Mouse (Mus musculus): ENCODE data around the gene Scgb2b24. TPM values are rescaled to one million over a fixed set of nuclear protein-coding genes. Genes with fewer than 3 reads are reported as not detected.

Scgb2b24 gene
- polyA plus RNA-seq (2014; fragmentation: Nextera tagmentation; extraction: Ambion mirVana), result not detected in 2 replicates

- no peak for ATAC-seq (ENCODE audit: insufficient number of reproducible peaks, low FRiP score, low TSS enrichment, low read depth)
- peaks cover 44% of the 10 kb centered on the region for H3K9me3 ChIP-seq (ENCODE audit: control insufficient read depth, low read length)
- 77% methylated on average over 2 of the region's 2 CpGs for WGBS
Measured at GRCm38 (mm10) chr7:33739212-33739611, at the start of gene Scgb2b24. Gene Scgb2b24 (minus strand): TSS chr7:33739312.

GRCm38 (mm10) chr7:33743499-33743898, 4.4 kb upstream of the Scgb2b24 start, which contains the start of gene Scgb1b24:
Gene Scgb1b24 (plus strand): TSS chr7:33743799.
- H3K9ac ChIP-seq (ENCODE audit: low read length), result no peak within 1 kb of the TSS
- H3K27me3 ChIP-seq (ENCODE audit: control insufficient read depth, insufficient read depth, low read length), result no peaks in the 10 kb centered on the region
- H3K4me3 ChIP-seq (ENCODE audit: low read depth, low read length), result no peak within 1 kb of the TSS
- WGBS, result 84% methylated on average over 3 of the region's 3 CpGs
- no peak within 1 kb of the TSS for H3K27ac ChIP-seq (replicated peaks; ENCODE audit: low read depth, low read length)
- peaks cover 20% of the 10 kb centered on the region for H3K9me3 ChIP-seq (ENCODE audit: control insufficient read depth, low read length)
- ATAC-seq (ENCODE audit: insufficient number of reproducible peaks, low FRiP score, low TSS enrichment, low read depth), result no peak
- no peaks in the 10 kb centered on the region for H3K36me3 ChIP-seq (ENCODE audit: control insufficient read depth, insufficient read depth, low read length)
- H3K4me1 ChIP-seq (ENCODE audit: control insufficient read depth, insufficient read depth, low read length), result no peaks in the 10 kb centered on the region
- no peak for DNase-seq (ENCODE audit: low spot score)
- H3K4me2 ChIP-seq (ENCODE audit: low read depth, severe bottlenecking), result no peak within 1 kb of the TSS

More at GRCm38 (mm10) chr7:33739212-33739611, at the start of gene Scgb2b24:
- H3K36me3 ChIP-seq (ENCODE audit: control insufficient read depth, insufficient read depth, low read length), result no peaks in the 10 kb centered on the region
- H3K27ac ChIP-seq (replicated peaks; ENCODE audit: low read depth, low read length), result no peak within 1 kb of the TSS
- no peaks in the 10 kb centered on the region for H3K4me1 ChIP-seq (ENCODE audit: control insufficient read depth, insufficient read depth, low read length)
- no peak within 1 kb of the TSS for H3K9ac ChIP-seq (ENCODE audit: low read length)
- no peaks in the 10 kb centered on the region for H3K27me3 ChIP-seq (ENCODE audit: control insufficient read depth, insufficient read depth, low read length)
- no peak for DNase-seq (ENCODE audit: low spot score)
- no peak within 1 kb of the TSS for H3K4me2 ChIP-seq (ENCODE audit: low read depth, severe bottlenecking)
- no peak within 1 kb of the TSS for H3K4me3 ChIP-seq (ENCODE audit: low read depth, low read length)

GRCm38 (mm10) chr7:33689864-33690263, 49.2 kb downstream of the Scgb2b24 start:
- Histone ChIP-seq H3K27me3 (ENCODE audit: control insufficient read depth, insufficient read depth, low read length) (no peaks in the 10 kb centered on the region), H3K36me3 (ENCODE audit: control insufficient read depth, insufficient read depth, low read length) (no peaks in the 10 kb centered on the region), H3K4me2 (ENCODE audit: low read depth, severe bottlenecking) (no peak overlapping the region), H3K9ac (ENCODE audit: low read length) (no peak overlapping the region), H3K4me3 (ENCODE audit: low read depth, low read length) (no peak overlapping the region), H3K9me3 (ENCODE audit: control insufficient read depth, low read length) (peaks cover 22% of the 10 kb centered on the region; the same call in 1 of the 2 replicates), H3K4me1 (ENCODE audit: control insufficient read depth, insufficient read depth, low read length) (no peaks in the 10 kb centered on the region), H3K27ac (replicated peaks; ENCODE audit: low read depth, low read length) (no peak overlapping the region)
- DNase-seq (ENCODE audit: low spot score) (no peak), ATAC-seq (ENCODE audit: insufficient number of reproducible peaks, low FRiP score, low TSS enrichment, low read depth) (no peak)
- WGBS, result 31% methylated on average over 1 of the region's 1 CpGs

Other genes starting within 250 kb of the Scgb2b24 start
- gene Scgb2b21, start 218.9 kb downstream of the Scgb2b24 start, polyA plus RNA-seq (2014; fragmentation: Nextera tagmentation; extraction: Ambion mirVana), result not detected in 2 replicates
- gene Scgb1b24, start 4.5 kb upstream of the Scgb2b24 start, polyA plus RNA-seq (2014; fragmentation: Nextera tagmentation; extraction: Ambion mirVana), result not detected in 2 replicates
- not detected in 2 replicates for gene Scgb2b26, start 205.7 kb upstream of the Scgb2b24 start, polyA plus RNA-seq (2014; fragmentation: Nextera tagmentation; extraction: Ambion mirVana)